Comparison of ENCODE assay signal across 10 mouse cellular contexts in the genomic region with DNA sequence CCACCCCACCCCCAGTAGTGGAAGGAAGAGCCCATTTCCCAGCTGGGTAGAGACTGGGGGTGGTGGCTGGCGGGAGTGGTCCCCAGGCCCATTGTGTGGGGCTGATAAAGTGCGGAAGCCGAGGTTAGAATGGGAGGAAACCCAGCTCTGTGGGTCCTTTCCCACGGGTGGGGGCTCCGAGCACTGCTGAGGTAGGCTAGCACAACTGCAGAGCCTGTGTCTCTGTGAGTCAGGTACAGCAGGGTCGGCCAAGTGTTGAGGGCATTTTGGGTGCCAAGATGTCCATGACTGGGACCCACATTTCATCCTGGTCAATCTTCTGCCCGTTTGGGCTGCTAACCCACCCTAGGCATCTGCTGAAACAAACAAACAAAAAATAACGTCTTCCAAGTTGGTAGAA.
DNase-seq lines count a peak whose midpoint lies in the region; ATAC-seq and TF ChIP-seq lines count a peak whose summit lies in the region.
"Had no signal": no experiment of that assay in that cellular context is flagged by ENCODE, and none has a peak within 500 bp of the region (broad histone marks: within the 10 kb centered on the region; RNA-seq: fewer than 3 reads in every experiment).

No protein-coding gene starts in this region.

- no peak for TF ChIP-seq CTCF in heart, adult 2 months (IDR thresholded peaks at IDR 0.05)

- ATAC-seq in forebrain, embryonic 14.5 days: no peak
- no peak for ATAC-seq in forebrain, embryonic 12.5 days (ENCODE audit: low FRiP score)

- intact Hi-C loops in heart, adult 2 months (cut with DNase I): loop anchor here (1.0 kb wide), 1 partner anchor 73 kb away; no protein-coding TSS in a partner anchor

- WGBS in forebrain, embryonic 14.5 days: 65% methylated on average over 8 of the region's 8 CpGs
- 72% methylated on average over 8 of the region's 8 CpGs for WGBS in forebrain, embryonic 12.5 days
- 39% methylated on average over 8 of the region's 8 CpGs for WGBS in heart, adult 2 months

- no peaks in the 10 kb centered on the region for H3K27me3 ChIP-seq in forebrain, embryonic 14.5 days (replicated peaks; ENCODE audit: control insufficient read depth, insufficient read depth, low read length)
- H3K27me3 ChIP-seq in forebrain, embryonic 12.5 days: no peaks in the 10 kb centered on the region
- no peaks in the 10 kb centered on the region for H3K27me3 ChIP-seq in heart, adult 2 months (ENCODE audit: control insufficient read depth, insufficient read depth, low read length)
- H3K27me3 ChIP-seq: CH12.LX had no signal

- peaks cover 15% of the 10 kb centered on the region; the same call in 1 of the 2 replicates for H3K4me1 ChIP-seq in forebrain, embryonic 14.5 days (ENCODE audit: control insufficient read depth, insufficient read depth, low read length)
- peaks cover 48% of the 10 kb centered on the region for H3K4me1 ChIP-seq in forebrain, embryonic 12.5 days
- peaks cover 42% of the 10 kb centered on the region for H3K4me1 ChIP-seq in heart, adult 2 months (ENCODE audit: control insufficient read depth, insufficient read depth, low read length)

- H3K4me3 ChIP-seq in forebrain, embryonic 14.5 days (ENCODE audit: low read depth, low read length): no peak overlapping the region
- H3K4me3 ChIP-seq in forebrain, embryonic 12.5 days (replicated peaks): no peak overlapping the region
- no peak overlapping the region for H3K4me3 ChIP-seq in heart, adult 2 months
- H3K4me3 ChIP-seq: myocyte had no signal

- H3K79me2 ChIP-seq in heart, adult 2 months (replicated peaks; ENCODE audit: control insufficient read depth, insufficient read depth, low read length): no peaks in the 10 kb centered on the region

- DNase-seq in forebrain, embryonic 14.5 days (ENCODE audit: low spot score): no peak
- DNase-seq in CD4-positive, CD25-positive, alpha-beta regulatory T cell, adult 2 months (ENCODE audit: low read depth, low spot score): peak; percentile 41
- peak; percentile 67 to 75 for DNase-seq in heart, adult 2 months
- peak; percentile 73 for DNase-seq in kidney, postnatal 10 days
- DNase-seq in urinary bladder, postnatal 14 days (ENCODE audit: low spot score): no peak
- no peak for DNase-seq in ovary, postnatal 36 days (ENCODE audit: low spot score)
- no peak for DNase-seq in frontal cortex, adult 2 months (ENCODE audit: extremely low spot score in 1 of 2, low spot score in 1 of 2)

- H3K9me3 ChIP-seq in forebrain, embryonic 14.5 days (replicated peaks; ENCODE audit: control insufficient read depth, low read length): no peaks in the 10 kb centered on the region
- no peaks in the 10 kb centered on the region for H3K9me3 ChIP-seq in forebrain, embryonic 12.5 days

- H3K9ac ChIP-seq in forebrain, embryonic 14.5 days (ENCODE audit: low read length): no peak overlapping the region; the same call in 1 of the 2 replicates
- no peak overlapping the region for H3K9ac ChIP-seq in forebrain, embryonic 12.5 days
- no peak overlapping the region for H3K9ac ChIP-seq in heart, adult 2 months (ENCODE audit: low read depth, low read length)

- 0 out of 2 replicates have a peak overlapping the region, but pooled peaks have one; percentile 1 for H3K27ac ChIP-seq in forebrain, embryonic 14.5 days (ENCODE audit: low read depth, low read length)
- H3K27ac ChIP-seq in forebrain, embryonic 12.5 days: no peak overlapping the region
- H3K27ac ChIP-seq in heart, adult 2 months: peak overlapping the region; percentile 85

- H3K36me3 ChIP-seq in forebrain, embryonic 14.5 days (ENCODE audit: control insufficient read depth, insufficient read depth, low read length): peaks cover 51% of the 10 kb centered on the region
- H3K36me3 ChIP-seq in forebrain, embryonic 12.5 days (replicated peaks): peaks cover 51% of the 10 kb centered on the region
- H3K36me3 ChIP-seq in heart, adult 2 months (ENCODE audit: control insufficient read depth, insufficient read depth, low read length): peaks cover 12% of the 10 kb centered on the region; the same call in 1 of the 2 replicates

- TF ChIP-seq EP300 in heart, adult 2 months (IDR thresholded peaks at IDR 0.05; ENCODE audit: insufficient read depth, low read depth, low read length): 0 out of 2 replicates have a peak, but pooled peaks have one; percentile 48

- no peak overlapping the region for H3K4me2 ChIP-seq in forebrain, embryonic 14.5 days (ENCODE audit: low read length)
- no peak overlapping the region for H3K4me2 ChIP-seq in forebrain, embryonic 12.5 days

- no peak for TF ChIP-seq POLR2A in heart, adult 2 months (IDR thresholded peaks at IDR 0.05; ENCODE audit: insufficient read depth, low read depth, low read length)

Comparison
In these comparisons a context has a peak if more than half of its experiments do, and no peak if none do; other contexts are left out.
1. DNase-seq: peak in CD4-positive, CD25-positive, alpha-beta regulatory T cell, adult 2 months (single experiment), heart, adult 2 months (2 of 2) and kidney, postnatal 10 days (single experiment); none in forebrain, embryonic 14.5 days (single experiment), urinary bladder, postnatal 14 days (single experiment), ovary, postnatal 36 days (single experiment) and frontal cortex, adult 2 months (0 of 2).